In genomic region chr8:69901484-69902162, GRCm38 (mm10) we compare ENCODE assay signal across 8 mouse cellular contexts. TPM values are rescaled to one million over a fixed set of nuclear protein-coding genes. Genes with fewer than 3 reads are reported as not detected.
DNase-seq lines count a peak whose midpoint lies in the region; ATAC-seq and TF ChIP-seq lines count a peak whose summit lies in the region.

No protein-coding gene starts in this region.

- peak overlapping the region; percentile 99 for H3K27ac ChIP-seq in gastrocnemius, adult 2 months
- H3K27ac ChIP-seq in hindbrain, postnatal 0 days, result peak overlapping the region; percentile 95
- peak overlapping the region; percentile 98 for H3K27ac ChIP-seq in left cerebral cortex, adult 2 months

- H3K27me3 ChIP-seq in hindbrain, postnatal 0 days (ENCODE audit: insufficient read depth, low read length), result no peaks in the 10 kb centered on the region

- H3K9me3 ChIP-seq in hindbrain, postnatal 0 days (ENCODE audit: low read length), result no peaks in the 10 kb centered on the region

- H3K4me1 ChIP-seq in hindbrain, postnatal 0 days (ENCODE audit: insufficient read depth, low read length), result peaks cover 16% of the 10 kb centered on the region

- DNase-seq in ZHBTc4 (ENCODE audit: low read depth, low spot score), result peak; percentile 99
- peak; percentile 97 for DNase-seq in gastrocnemius, adult 2 months
- DNase-seq in hindbrain, postnatal 0 days (ENCODE audit: low spot score), result peak; percentile 97
- DNase-seq in left cerebral cortex, adult 2 months (ENCODE audit: extremely low spot score in 1 of 2, low spot score in 2 of 2), result peak; percentile 95 to 97
- peak; percentile 98 for DNase-seq in right cerebral cortex, adult 2 months (ENCODE audit: low spot score in 2 of 2)
- peak; percentile 98 for DNase-seq in urinary bladder, postnatal 14 days (ENCODE audit: low spot score)

- peak overlapping the region; percentile 73 for H3K9ac ChIP-seq in hindbrain, postnatal 0 days (replicated peaks; ENCODE audit: low read length)

- peak; percentile 80 for TF ChIP-seq CTCF in gastrocnemius, adult 2 months (IDR thresholded peaks at IDR 0.05)
- TF ChIP-seq CTCF in hindbrain, postnatal 0 days (IDR thresholded peaks at IDR 0.05; ENCODE audit: low read depth), result peak; percentile 79
- TF ChIP-seq CTCF in left cerebral cortex, adult 2 months (IDR thresholded peaks at IDR 0.05), result peak; percentile 75

- no peaks in the 10 kb centered on the region for H3K36me3 ChIP-seq in hindbrain, postnatal 0 days (ENCODE audit: insufficient read depth, low read length)

- intact Hi-C loops in gastrocnemius, adult 2 months (cut with DNase I), result no loop called here
- intact Hi-C loops in left cerebral cortex, adult 2 months (cut with DNase I), result loop anchor here (2.0 kb wide), 1 partner anchor 19 kb away; no protein-coding TSS in a partner anchor

- WGBS in hindbrain, postnatal 0 days, result 2% methylated on average over 41 of the region's 41 CpGs

- peak overlapping the region; percentile 92 for H3K4me3 ChIP-seq in gastrocnemius, adult 2 months
- peak overlapping the region; percentile 76 for H3K4me3 ChIP-seq in hindbrain, postnatal 0 days (ENCODE audit: low read length)
- peak overlapping the region; percentile 87 for H3K4me3 ChIP-seq in left cerebral cortex, adult 2 months

- peak; percentile 77 for ATAC-seq in common myeloid progenitor, adult 5-6 weeks (replicated peaks; ENCODE audit: low read depth, poor library complexity, severe bottlenecking)
- ATAC-seq in hindbrain, postnatal 0 days, result peak; percentile 81
- peak; percentile 85 for ATAC-seq in megakaryocyte, adult 5-6 weeks (ENCODE audit: poor library complexity, severe bottlenecking)

- peak overlapping the region; percentile 74 for H3K4me2 ChIP-seq in hindbrain, postnatal 0 days (ENCODE audit: low read depth, low read length)

RNA-seq across cellular contexts. Expression of gene Tssk6, which starts 0.4 kb away (rescaled TPM):
- total RNA-seq in common myeloid progenitor, adult 5-6 weeks (2017), result 1.2 TPM in 1 of 2 replicates, not detected in the other
- total RNA-seq in gastrocnemius, adult 2 months (2021), result not detected
- 1.6 and 1.8 TPM in 2 replicates for total RNA-seq in hindbrain, postnatal 0 days (2014; rRNA removed)
- 3.7 and 4.3 TPM in 2 replicates for polyA plus RNA-seq in hindbrain, postnatal 0 days (2015; fragmentation: Nextera tagmentation; extraction: Ambion mirVana)
- under 1 TPM in 1 of 2 experiments, not detected in 1; 0.25 TPM for total RNA-seq in left cerebral cortex, adult 2 months (2021)
- total RNA-seq in megakaryocyte, adult 5-6 weeks (2015), result 0.27 TPM in 1 of 2 replicates, not detected in the other
- total RNA-seq in megakaryocyte, adult 5-6 weeks (2017), result 0.16 and 0.26 TPM in 2 replicates

RNA-seq across cellular contexts. Expression of gene Ndufa13, which starts 0.7 kb away (rescaled TPM):
- 82.1 and 100 TPM in 2 replicates for total RNA-seq in common myeloid progenitor, adult 5-6 weeks (2017)
- total RNA-seq in gastrocnemius, adult 2 months (2021), result 100 to 1,000 TPM; 312 to 399 TPM
- 61.0 and 91.4 TPM in 2 replicates for total RNA-seq in hindbrain, postnatal 0 days (2014; rRNA removed)
- polyA plus RNA-seq in hindbrain, postnatal 0 days (2015; fragmentation: Nextera tagmentation; extraction: Ambion mirVana), result 269 and 275 TPM in 2 replicates
- total RNA-seq in left cerebral cortex, adult 2 months (2021), result 100 to 1,000 TPM; 145 to 146 TPM
- 63.4 and 75.7 TPM in 2 replicates for total RNA-seq in megakaryocyte, adult 5-6 weeks (2015)
- total RNA-seq in megakaryocyte, adult 5-6 weeks (2017), result 120 and 143 TPM in 2 replicates

RNA-seq across cellular contexts. Expression of gene Yjefn3, which starts 0.9 kb away (rescaled TPM):
- not detected in 2 replicates for total RNA-seq in common myeloid progenitor, adult 5-6 weeks (2017)
- 10 to 100 TPM in 1 of 2 experiments, 1 to 10 TPM in 1; 9.5 to 14.5 TPM for total RNA-seq in gastrocnemius, adult 2 months (2021)
- 8.4 and 10.7 TPM in 2 replicates for total RNA-seq in hindbrain, postnatal 0 days (2014; rRNA removed)
- polyA plus RNA-seq in hindbrain, postnatal 0 days (2015; fragmentation: Nextera tagmentation; extraction: Ambion mirVana), result 13.3 and 13.8 TPM in 2 replicates
- 10 to 100 TPM; 25.8 to 30.7 TPM for total RNA-seq in left cerebral cortex, adult 2 months (2021)
- total RNA-seq in megakaryocyte, adult 5-6 weeks (2015), result 3.1 TPM in 1 of 2 replicates, not detected in the other
- total RNA-seq in megakaryocyte, adult 5-6 weeks (2017), result not detected in 2 replicates

RNA-seq across cellular contexts. Expression of gene Cilp2, which starts 14.1 kb away (rescaled TPM):
- total RNA-seq in common myeloid progenitor, adult 5-6 weeks (2017), result not detected in 2 replicates
- 10 to 100 TPM in 1 of 2 experiments, 1 to 10 TPM in 1; 3.5 to 18.9 TPM for total RNA-seq in gastrocnemius, adult 2 months (2021)
- 14.3 and 19.2 TPM in 2 replicates for total RNA-seq in hindbrain, postnatal 0 days (2014; rRNA removed)
- 6.9 and 7.2 TPM in 2 replicates for polyA plus RNA-seq in hindbrain, postnatal 0 days (2015; fragmentation: Nextera tagmentation; extraction: Ambion mirVana)
- under 1 TPM; 0.63 to 0.91 TPM for total RNA-seq in left cerebral cortex, adult 2 months (2021)
- total RNA-seq in megakaryocyte, adult 5-6 weeks (2015), result not detected in 2 replicates
- total RNA-seq in megakaryocyte, adult 5-6 weeks (2017), result not detected in 2 replicates

Comparison
In these comparisons a context has a peak if more than half of its experiments do, and no peak if none do; other contexts are left out.
1. Peak in every context shown above with its lines: DNase-seq, ATAC-seq, H3K4me3 ChIP-seq and H3K27ac ChIP-seq.